Mouse (Mus musculus) ovary, postnatal 14 days (tissue): ENCODE data around the gene Miga1.
A peak's percentile ranks its signal among the peaks of the same experiment; 100 is the strongest.

Source experiments
- DNase-seq: peaks from one replicate; pipeline ENCODE4 v3.0.0; 2022; ENCODE audit warnings: low spot score

Miga1 gene

GRCm38 (mm10) chr3:152287810-152288209, 52.4 kb downstream of the Miga1 start:
- no peak for DNase-seq

- DNase-seq, result no peak
These were observed 55.4 kb downstream of the Miga1 start for GRCm38 (mm10) chr3:152284759-152285158.

- DNase-seq, result no peak
These were observed 55.9 kb downstream of the Miga1 start for GRCm38 (mm10) chr3:152284306-152284705.

- no peak for DNase-seq
These were observed 58.1 kb downstream of the Miga1 start for GRCm38 (mm10) chr3:152282126-152282525.

GRCm38 (mm10) chr3:152278431-152278830, 61.8 kb downstream of the Miga1 start:
- no peak for DNase-seq

GRCm38 (mm10) chr3:152277912-152278311, 62.3 kb downstream of the Miga1 start:
- DNase-seq, result no peak

- DNase-seq, result no peak
These were observed 63.3 kb downstream of the Miga1 start for GRCm38 (mm10) chr3:152276935-152277334.

- no peak for DNase-seq
These were observed 65.2 kb downstream of the Miga1 start for GRCm38 (mm10) chr3:152275008-152275407.

- no peak for DNase-seq
These were observed 67.1 kb downstream of the Miga1 start for GRCm38 (mm10) chr3:152272974-152273685.

- no peak for DNase-seq
These were observed 68.3 kb downstream of the Miga1 start for GRCm38 (mm10) chr3:152271876-152272275.

GRCm38 (mm10) chr3:152271071-152271710, 69.0 kb downstream of the Miga1 start:
- DNase-seq, result no peak

- no peak for DNase-seq
These were observed 72.1 kb downstream of the Miga1 start for GRCm38 (mm10) chr3:152268099-152268498.

GRCm38 (mm10) chr3:152266036-152266421, 74.2 kb downstream of the Miga1 start, which contains the start of gene Nexn:
TSS of gene Nexn (minus strand) at chr3:152266350.
- DNase-seq, result no peak

GRCm38 (mm10) chr3:152265351-152266035, 74.7 kb downstream of the Miga1 start:
- peak; percentile 59 for DNase-seq

GRCm38 (mm10) chr3:152264830-152265229, 75.4 kb downstream of the Miga1 start:
- DNase-seq, result no peak

GRCm38 (mm10) chr3:152264374-152264773, 75.8 kb downstream of the Miga1 start:
- no peak for DNase-seq

- no peak for DNase-seq
These were observed 78.3 kb downstream of the Miga1 start for GRCm38 (mm10) chr3:152261948-152262347.

GRCm38 (mm10) chr3:152261436-152261835, 78.8 kb downstream of the Miga1 start:
- no peak for DNase-seq

- no peak for DNase-seq
These were observed 79.8 kb downstream of the Miga1 start for GRCm38 (mm10) chr3:152260362-152260761.

- DNase-seq, result peak; percentile 60
These were observed 80.8 kb downstream of the Miga1 start for GRCm38 (mm10) chr3:152259409-152259808.

- no peak for DNase-seq
These were observed 82.7 kb downstream of the Miga1 start for GRCm38 (mm10) chr3:152257528-152257927.

- DNase-seq, result no peak
These were observed 89.7 kb downstream of the Miga1 start for GRCm38 (mm10) chr3:152250487-152250886.

GRCm38 (mm10) chr3:152247708-152248107, 92.5 kb downstream of the Miga1 start:
- no peak for DNase-seq
